Mouse (Mus musculus) liver, adult 2 months (tissue): Measurements from ENCODE around the gene Notch4. TPM values are rescaled to one million over a fixed set of nuclear protein-coding genes. Genes with fewer than 3 reads are reported as not detected.

ENCODE experiments used
- DNase-seq: peaks from one replicate; pipeline ENCODE4 v3.0.0-alpha.2; 2011; ENCODE audit warnings: low read depth, low spot score; ENCODE audit errors: extremely low read depth
- H3K27ac ChIP-seq: fragments of 200-500 bp; replicated peaks from 2 replicates; pipeline ENCODE4 v1.5.1; 2012; ENCODE audit warnings: low read depth, mild to moderate bottlenecking, control low read depth, inconsistent platforms, low read length; ENCODE audit not compliant: insufficient read depth
- H3K27me3 ChIP-seq: fragments of 200-500 bp; 2 replicates; pipeline ENCODE4 v1.6.1; 2012; ENCODE audit warnings: mild to moderate bottlenecking, moderate library complexity, low read length, inconsistent platforms; ENCODE audit not compliant: control insufficient read depth, insufficient read depth
- H3K36me3 ChIP-seq: fragments of 200-500 bp; 2 replicates; pipeline ENCODE4 v1.6.1; 2012; ENCODE audit warnings: low read length, inconsistent platforms; ENCODE audit not compliant: control insufficient read depth, insufficient read depth
- H3K4me1 ChIP-seq: fragments of 200-500 bp; 2 replicates; pipeline ENCODE4 v1.6.1; 2011; ENCODE audit warnings: low read length; ENCODE audit not compliant: control insufficient read depth, insufficient read depth
- H3K4me3 ChIP-seq: fragments of 200-500 bp; 2 replicates; pipeline ENCODE4 v1.5.1; 2011; ENCODE audit warnings: low read depth, mild to moderate bottlenecking, control low read depth, low read length, moderate library complexity; ENCODE audit not compliant: insufficient read depth
- H3K79me2 ChIP-seq: fragments of 200-500 bp; 2 replicates; pipeline ENCODE4 v1.6.1; 2012; ENCODE audit warnings: inconsistent platforms, mild to moderate bottlenecking, low read length, moderate library complexity; ENCODE audit not compliant: control insufficient read depth, insufficient read depth
- H3K9ac ChIP-seq: fragments of 200-500 bp; 2 replicates; pipeline ENCODE4 v1.6.1; 2012; ENCODE audit warnings: low read depth, mild to moderate bottlenecking, control low read depth, inconsistent platforms, low read length
- CTCF ChIP-seq: fragments of 200-500 bp; IDR thresholded peaks from 2 replicates; pipeline ENCODE4 v1.5.1; 2011; ENCODE audit warnings: low read depth, low read length, control low read depth
- POLR2A ChIP-seq: fragments of 200-500 bp; IDR thresholded peaks from 2 replicates; pipeline ENCODE4 v1.6.1; 2011; ENCODE audit warnings: low read length, control low read depth; ENCODE audit not compliant: insufficient read depth; ENCODE audit errors: extremely low read depth
- WGBS: fragments of 180-500 bp; shearing (Covaris S2); methylation state at CpG from one replicate; pipeline ENCODE4 v1.1.7; 2018; 5-methylcytosine and 5-hydroxymethylcytosine counted together
- polyA plus RNA-seq: library from polyadenylated mRNA; depleted of rRNA; stranded (reverse); fragments of >200 nt; gene quantifications from 2 replicates; pipeline ENCODE4 v1.2.3, GENCODE M21; 2012
- total RNA-seq: library from RNA; depleted of rRNA; stranded (reverse); fragments of >200 nt; gene quantifications from 2 replicates; pipeline ENCODE4 v1.2.3, GENCODE M21; 2014

Notch4 gene
- total and polyA plus RNA-seq, 2 experiments = 0.83 to 3.4 TPM

- no peak overlapping the region for H3K27ac ChIP-seq
- no peaks in the 10 kb centered on the region for H3K4me1 ChIP-seq
- no peak overlapping the region for H3K9ac ChIP-seq
- WGBS = 17% methylated on average over 5 of the region's 5 CpGs
- no peaks in the 10 kb centered on the region for H3K27me3 ChIP-seq
- H3K79me2 ChIP-seq = no peaks in the 10 kb centered on the region
- TF ChIP-seq POLR2A (no peak), CTCF (peak; percentile 94)
- peak; percentile 59 for DNase-seq
- H3K4me3 ChIP-seq = no peak overlapping the region
- no peaks in the 10 kb centered on the region for H3K36me3 ChIP-seq
Observed at GRCm38 (mm10) chr17:34555483-34555882, 8.6 kb upstream of the Notch4 start.

- TF ChIP-seq POLR2A (no peak), CTCF (no peak)
- 56% methylated on average over 8 of the region's 8 CpGs for WGBS
- no peaks in the 10 kb centered on the region for H3K79me2 ChIP-seq
- H3K4me3 ChIP-seq = no peak overlapping the region
- H3K9ac ChIP-seq = no peak overlapping the region
- no peaks in the 10 kb centered on the region for H3K27me3 ChIP-seq
- DNase-seq = no peak
- H3K27ac ChIP-seq = no peak overlapping the region
- no peaks in the 10 kb centered on the region for H3K36me3 ChIP-seq
- H3K4me1 ChIP-seq = no peaks in the 10 kb centered on the region
Observed at GRCm38 (mm10) chr17:34556406-34556805, 7.7 kb upstream of the Notch4 start.

GRCm38 (mm10) chr17:34557411-34557810 lies 6.7 kb upstream of the Notch4 start:
- no peak overlapping the region for H3K9ac ChIP-seq
- 84% methylated on average over 11 of the region's 11 CpGs for WGBS
- H3K27ac ChIP-seq = no peak overlapping the region
- H3K27me3 ChIP-seq = no peaks in the 10 kb centered on the region
- H3K36me3 ChIP-seq = no peaks in the 10 kb centered on the region
- no peaks in the 10 kb centered on the region for H3K4me1 ChIP-seq
- TF ChIP-seq POLR2A (no peak), CTCF (no peak)
- no peak overlapping the region for H3K4me3 ChIP-seq
- DNase-seq = no peak
- no peaks in the 10 kb centered on the region for H3K79me2 ChIP-seq

- Histone ChIP-seq H3K79me2 (no peaks in the 10 kb centered on the region), H3K27me3 (no peaks in the 10 kb centered on the region), H3K4me3 (no peak overlapping the region), H3K36me3 (no peaks in the 10 kb centered on the region), H3K27ac (no peak overlapping the region), H3K4me1 (no peaks in the 10 kb centered on the region), H3K9ac (no peak overlapping the region)
- 88% methylated on average over 7 of the region's 7 CpGs for WGBS
- DNase-seq = no peak
- TF ChIP-seq CTCF = no peak
- no peak for TF ChIP-seq POLR2A
Observed at GRCm38 (mm10) chr17:34559116-34559515, 5.0 kb upstream of the Notch4 start.

GRCm38 (mm10) chr17:34559895-34560294 lies 4.2 kb upstream of the Notch4 start:
- Histone ChIP-seq H3K4me1 (no peaks in the 10 kb centered on the region), H3K27me3 (no peaks in the 10 kb centered on the region), H3K27ac (no peak overlapping the region), H3K36me3 (no peaks in the 10 kb centered on the region), H3K9ac (no peak overlapping the region), H3K4me3 (no peak overlapping the region), H3K79me2 (no peaks in the 10 kb centered on the region)
- DNase-seq = no peak
- no peak for TF ChIP-seq POLR2A
- no peak for TF ChIP-seq CTCF
- 28% methylated on average over 15 of the region's 15 CpGs for WGBS

- Histone ChIP-seq H3K79me2 (no peaks in the 10 kb centered on the region), H3K4me1 (no peaks in the 10 kb centered on the region), H3K36me3 (no peaks in the 10 kb centered on the region), H3K4me3 (no peak overlapping the region), H3K27me3 (no peaks in the 10 kb centered on the region), H3K9ac (no peak overlapping the region), H3K27ac (no peak overlapping the region)
- DNase-seq = no peak
- 97% methylated on average over 6 of the region's 6 CpGs for WGBS
- no peak for TF ChIP-seq POLR2A
- no peak for TF ChIP-seq CTCF
Observed at GRCm38 (mm10) chr17:34560438-34560837, 3.6 kb upstream of the Notch4 start.
